Mouse (Mus musculus) stomach, embryonic 16.5 days (tissue): Measurements from ENCODE around the gene Irf2bpl. TPM values are rescaled to one million over a fixed set of nuclear protein-coding genes. Genes with fewer than 3 reads are reported as not detected.

Experiments used
- ATAC-seq: fragments of 200-750 bp; cut with Nextera tagmentation; 2 replicates; pipeline ENCODE4 v1.8.0; 2017; ENCODE audit warnings: moderate number of reproducible peaks, moderate TSS enrichment; ENCODE audit not compliant: insufficient read depth, low FRiP score
- H3K27ac ChIP-seq: fragments of 300-500 bp; sonication (generic); 2 replicates; pipeline ENCODE4 v1.5.1; 2014; ENCODE audit warnings: low read length
- H3K27me3 ChIP-seq: fragments of 300-500 bp; sonication (generic); 2 replicates; pipeline ENCODE4 v1.6.1; 2014; ENCODE audit warnings: low read length, control low read depth, mixed read lengths; ENCODE audit not compliant: control insufficient read depth, insufficient read depth
- H3K36me3 ChIP-seq: fragments of 300-500 bp; sonication (generic); 2 replicates; pipeline ENCODE4 v1.6.1; 2014; ENCODE audit warnings: low read length; ENCODE audit not compliant: control insufficient read depth, insufficient read depth
- H3K4me1 ChIP-seq: fragments of 300-500 bp; sonication (generic); 2 replicates; pipeline ENCODE4 v1.6.1; 2014; ENCODE audit warnings: low read length, control low read depth, mixed read lengths; ENCODE audit not compliant: control insufficient read depth, insufficient read depth
- H3K4me2 ChIP-seq: fragments of 300-500 bp; sonication (generic); 2 replicates; pipeline ENCODE4 v1.6.1; 2014; ENCODE audit warnings: low read depth, low read length, mixed read lengths
- H3K4me3 ChIP-seq: fragments of 300-500 bp; sonication (generic); replicated peaks from 2 replicates; pipeline ENCODE4 v1.5.1; 2014; ENCODE audit warnings: mild to moderate bottlenecking, low read length
- H3K9ac ChIP-seq: fragments of 300-500 bp; sonication (generic); 2 replicates; pipeline ENCODE4 v1.6.1; 2014; ENCODE audit warnings: low read length
- H3K9me3 ChIP-seq: fragments of 300-500 bp; sonication (generic); replicated peaks from 2 replicates; pipeline ENCODE4 v1.6.1; 2016; ENCODE audit warnings: low read length, control low read depth; ENCODE audit not compliant: control insufficient read depth
- WGBS: fragments of 180-500 bp; shearing (Covaris S2); extraction: QIAGEN DNeasy Blood & Tissue Kit; methylation state at CpG from one replicate; pipeline ENCODE4 v1.1.7; 2014; 5-methylcytosine and 5-hydroxymethylcytosine counted together
- polyA plus RNA-seq: library from polyadenylated mRNA; unstranded; fragments of >200 nt; fragmentation: Nextera tagmentation; extraction: Ambion mirVana; gene quantifications from 2 replicates; pipeline ENCODE4 v1.2.1, GENCODE M21; 2015

The Irf2bpl gene
- polyA plus RNA-seq, 1 experiment from 2014 or later = 11.7 TPM

GRCm38 (mm10) chr12:86916796-86917573 is 32.4 kb upstream of the Irf2bpl start:
- 78% methylated on average over 7 of the region's 7 CpGs for WGBS
- no peaks in the 10 kb centered on the region for H3K27me3 ChIP-seq
- H3K9ac ChIP-seq = no peak overlapping the region
- no peak overlapping the region for H3K27ac ChIP-seq
- no peak for ATAC-seq
- no peaks in the 10 kb centered on the region for H3K9me3 ChIP-seq
- H3K4me3 ChIP-seq = no peak overlapping the region
- H3K4me2 ChIP-seq = no peak overlapping the region
- no peaks in the 10 kb centered on the region for H3K36me3 ChIP-seq
- peaks cover 24% of the 10 kb centered on the region for H3K4me1 ChIP-seq

- 64% methylated on average over 7 of the region's 7 CpGs for WGBS
- H3K4me1 ChIP-seq = peaks cover 24% of the 10 kb centered on the region
- ATAC-seq = no peak
- no peak overlapping the region for H3K4me3 ChIP-seq
- H3K27ac ChIP-seq = no peak overlapping the region
- H3K9ac ChIP-seq = no peak overlapping the region
- H3K27me3 ChIP-seq = no peaks in the 10 kb centered on the region
- no peak overlapping the region for H3K4me2 ChIP-seq
- no peaks in the 10 kb centered on the region for H3K9me3 ChIP-seq
- H3K36me3 ChIP-seq = no peaks in the 10 kb centered on the region
Measured at GRCm38 (mm10) chr12:86915617-86916016, 31.0 kb upstream of the Irf2bpl start.

GRCm38 (mm10) chr12:86914756-86915155 is 30.2 kb upstream of the Irf2bpl start:
- no peaks in the 10 kb centered on the region for H3K27me3 ChIP-seq
- H3K27ac ChIP-seq = peak overlapping the region; percentile 8; the same call in 1 of the 2 replicates
- H3K9me3 ChIP-seq = no peaks in the 10 kb centered on the region
- ATAC-seq = no peak
- no peak overlapping the region for H3K4me2 ChIP-seq
- H3K4me3 ChIP-seq = no peak overlapping the region
- no peaks in the 10 kb centered on the region for H3K36me3 ChIP-seq
- 33% methylated on average over 6 of the region's 6 CpGs for WGBS
- H3K9ac ChIP-seq = no peak overlapping the region
- peaks cover 24% of the 10 kb centered on the region for H3K4me1 ChIP-seq

GRCm38 (mm10) chr12:86914351-86914750 is 29.8 kb upstream of the Irf2bpl start:
- WGBS = 57% methylated on average over 2 of the region's 2 CpGs
- H3K4me1 ChIP-seq = peaks cover 22% of the 10 kb centered on the region
- H3K9me3 ChIP-seq = no peaks in the 10 kb centered on the region
- no peak overlapping the region for H3K4me3 ChIP-seq
- H3K9ac ChIP-seq = no peak overlapping the region
- peak overlapping the region; percentile 8; the same call in 1 of the 2 replicates for H3K27ac ChIP-seq
- no peaks in the 10 kb centered on the region for H3K36me3 ChIP-seq
- H3K4me2 ChIP-seq = no peak overlapping the region
- H3K27me3 ChIP-seq = no peaks in the 10 kb centered on the region
- ATAC-seq = no peak

GRCm38 (mm10) chr12:86912335-86913093 is 27.9 kb upstream of the Irf2bpl start:
- Histone ChIP-seq H3K9ac (0 out of 2 replicates have a peak overlapping the region, but pooled peaks have one; percentile 25), H3K9me3 (no peaks in the 10 kb centered on the region), H3K4me2 (peak overlapping the region; percentile 23), H3K4me3 (no peak overlapping the region), H3K36me3 (no peaks in the 10 kb centered on the region), H3K27me3 (no peaks in the 10 kb centered on the region), H3K4me1 (peaks cover 9% of the 10 kb centered on the region; the same call in 1 of the 2 replicates), H3K27ac (peak overlapping the region; percentile 43; the same call in 1 of the 2 replicates)
- 5% methylated on average over 22 of the region's 22 CpGs for WGBS
- ATAC-seq = peak; percentile 37; the same call in 1 of the 2 replicates

- ATAC-seq = peak; percentile 38; the same call in 1 of the 2 replicates
- Histone ChIP-seq H3K27ac (no peak overlapping the region), H3K9me3 (no peaks in the 10 kb centered on the region), H3K36me3 (no peaks in the 10 kb centered on the region), H3K4me1 (peaks cover 9% of the 10 kb centered on the region; the same call in 1 of the 2 replicates), H3K4me2 (no peak overlapping the region), H3K4me3 (no peak overlapping the region), H3K27me3 (no peaks in the 10 kb centered on the region), H3K9ac (no peak overlapping the region)
- 61% methylated on average over 10 of the region's 10 CpGs for WGBS
Measured at GRCm38 (mm10) chr12:86911482-86911931, 26.9 kb upstream of the Irf2bpl start.

GRCm38 (mm10) chr12:86906395-86906794 is 21.8 kb upstream of the Irf2bpl start:
- WGBS = 1% methylated on average over 15 of the region's 15 CpGs
- Histone ChIP-seq H3K4me1 (no peaks in the 10 kb centered on the region), H3K4me2 (no peak overlapping the region)

GRCm38 (mm10) chr12:86905876-86906275 is 21.3 kb upstream of the Irf2bpl start:
- Histone ChIP-seq H3K36me3 (no peaks in the 10 kb centered on the region), H3K9me3 (no peaks in the 10 kb centered on the region), H3K4me3 (no peak overlapping the region), H3K9ac (peak overlapping the region; percentile 26; the same call in 1 of the 2 replicates), H3K27ac (no peak overlapping the region), H3K27me3 (no peaks in the 10 kb centered on the region), H3K4me2 (no peak overlapping the region), H3K4me1 (peaks cover 3% of the 10 kb centered on the region; the same call in 1 of the 2 replicates)
- no peak for ATAC-seq
- WGBS = 61% methylated on average over 7 of the region's 7 CpGs

More at GRCm38 (mm10) chr12:86906395-86906794, 21.8 kb upstream of the Irf2bpl start:
- Histone ChIP-seq H3K9me3 (no peaks in the 10 kb centered on the region), H3K27ac (no peak overlapping the region), H3K27me3 (no peaks in the 10 kb centered on the region), H3K9ac (peak overlapping the region; percentile 26; the same call in 1 of the 2 replicates), H3K4me3 (no peak overlapping the region), H3K36me3 (no peaks in the 10 kb centered on the region)
- ATAC-seq = 0 out of 2 replicates have a peak, but pooled peaks have one; percentile 48

- H3K27me3 ChIP-seq = no peaks in the 10 kb centered on the region
- ATAC-seq = no peak
- H3K9ac ChIP-seq = no peak overlapping the region
- no peak overlapping the region for H3K4me3 ChIP-seq
- no peaks in the 10 kb centered on the region for H3K36me3 ChIP-seq
- no peak overlapping the region for H3K27ac ChIP-seq
- H3K4me2 ChIP-seq = no peak overlapping the region
- WGBS = 21% methylated on average over 4 of the region's 4 CpGs
- H3K9me3 ChIP-seq = no peaks in the 10 kb centered on the region
- peaks cover 5% of the 10 kb centered on the region for H3K4me1 ChIP-seq
Measured at GRCm38 (mm10) chr12:86905203-86905602, 20.6 kb upstream of the Irf2bpl start.
